Mouse (Mus musculus) myocyte (in vitro differentiated cells): ENCODE results near the gene Ppfibp1. TPM values are rescaled to one million over a fixed set of nuclear protein-coding genes. Genes with fewer than 3 reads are reported as not detected.

Experiments
- H3K27me3 ChIP-seq: one replicate; pipeline ENCODE4 v1.6.1; 2011; ENCODE audit not compliant: control insufficient read depth, insufficient read depth, insufficient read length
- H3K36me3 ChIP-seq: one replicate; pipeline ENCODE4 v1.6.1; 2011; ENCODE audit not compliant: control insufficient read depth, insufficient read depth
- H3K4me2 ChIP-seq: one replicate; pipeline ENCODE4 v1.6.1; 2011; ENCODE audit warnings: low read depth, control low read depth
- H3K4me3 ChIP-seq: one replicate; pipeline ENCODE4 v1.5.1; 2011; ENCODE audit warnings: mild to moderate bottlenecking, control low read depth, moderate library complexity
- H3K79me2 ChIP-seq: one replicate; pipeline ENCODE4 v1.6.1; 2011; ENCODE audit not compliant: control insufficient read depth, insufficient read depth
- H3ac ChIP-seq: one replicate; pipeline ENCODE4 v1.6.1; 2011; ENCODE audit not compliant: control insufficient read depth, insufficient read length
- CEBPB ChIP-seq: IDR thresholded peaks from 2 replicates; pipeline ENCODE4 v1.6.1; 2011; ENCODE audit warnings: mild to moderate bottlenecking, moderate library complexity; ENCODE audit not compliant: poor library complexity, insufficient read depth, severe bottlenecking
- E2F4 ChIP-seq: IDR thresholded peaks from one replicate; pipeline ENCODE4 v1.6.1; 2011; ENCODE audit warnings: mild to moderate bottlenecking, control low read depth, moderate library complexity; ENCODE audit not compliant: insufficient read depth
- MAX ChIP-seq: IDR thresholded peaks from one replicate; pipeline ENCODE4 v1.6.1; 2011; ENCODE audit warnings: low read depth, mild to moderate bottlenecking, control low read depth
- MYOD1 ChIP-seq, 3 experiments: IDR thresholded peaks; one replicate each; pipeline ENCODE4 v1.6.1; 2011; ENCODE audit warnings: control low read depth in 2 of 3, low read depth in 2 of 3, mild to moderate bottlenecking in 2 of 3, moderate library complexity in 1 of 3; ENCODE audit not compliant: insufficient read length in 2 of 3, control insufficient read depth in 1 of 3
- MYOG ChIP-seq, 3 experiments: IDR thresholded peaks; one replicate each; pipeline ENCODE4 v1.6.1; 2011; ENCODE audit warnings: control low read depth in 2 of 3, low read depth in 2 of 3, mild to moderate bottlenecking in 2 of 3; ENCODE audit not compliant: insufficient read length in 2 of 3, control insufficient read depth in 1 of 3, insufficient read depth in 1 of 3
- POLR2A ChIP-seq: IDR thresholded peaks from one replicate; pipeline ENCODE4 v1.6.1; 2011; ENCODE audit warnings: low read depth, mild to moderate bottlenecking, control low read depth, moderate library complexity; ENCODE audit not compliant: insufficient read length
- POLR2AphosphoS2 ChIP-seq: IDR thresholded peaks from one replicate; pipeline ENCODE4 v1.6.1; 2011; ENCODE audit warnings: low read depth, control low read depth; ENCODE audit not compliant: insufficient read length
- REST ChIP-seq: IDR thresholded peaks from one replicate; pipeline ENCODE4 v1.6.1; 2011; ENCODE audit warnings: mild to moderate bottlenecking, control low read depth, moderate library complexity; ENCODE audit not compliant: insufficient read depth, insufficient read length
- SRF ChIP-seq: IDR thresholded peaks from one replicate; pipeline ENCODE4 v1.6.1; 2011; ENCODE audit warnings: low read depth; ENCODE audit not compliant: control insufficient read depth, insufficient read length
- TCF12 ChIP-seq: IDR thresholded peaks from one replicate; pipeline ENCODE4 v1.6.1; 2011; ENCODE audit warnings: mild to moderate bottlenecking, control low read depth; ENCODE audit not compliant: poor library complexity, insufficient read depth, severe bottlenecking
- TCF3 ChIP-seq: IDR thresholded peaks from one replicate; pipeline ENCODE4 v1.6.1; 2011; ENCODE audit warnings: low read depth, control low read depth; ENCODE audit not compliant: insufficient read length
- USF1 ChIP-seq: IDR thresholded peaks from one replicate; pipeline ENCODE4 v1.6.1; 2011; ENCODE audit warnings: low read depth, mild to moderate bottlenecking, control low read depth, moderate library complexity
- polyA plus RNA-seq: library from polyadenylated mRNA; unstranded; fragments of >200 nt; fragmentation: generic; extraction: Trizol; gene quantifications from one replicate; pipeline ENCODE4 v1.2.1, GENCODE M21; 2012; ENCODE audit warnings: missing spikeins

The Ppfibp1 gene
- polyA plus RNA-seq, 1 experiment = 79.3 TPM

DNA sequence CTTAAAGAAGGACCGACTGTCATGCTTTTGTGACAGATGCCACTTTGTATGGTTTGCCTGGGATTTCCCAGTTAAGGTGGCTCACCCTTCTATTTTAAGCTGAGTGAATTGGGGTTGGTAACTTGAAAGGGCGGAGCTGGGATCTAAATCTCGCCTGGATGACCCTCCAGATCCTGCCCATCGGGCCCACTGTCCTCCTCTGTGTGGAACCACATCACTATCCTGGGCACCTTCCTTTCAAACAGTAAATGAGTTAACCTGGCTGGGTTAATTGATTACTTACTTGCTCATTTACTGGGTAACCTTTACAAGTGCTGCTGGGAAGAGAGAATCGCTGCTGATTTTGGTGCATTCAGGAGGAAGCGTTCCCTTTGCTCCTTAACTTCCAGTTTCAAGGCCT lies 30.1 kb downstream of the Ppfibp1 start:
- TF ChIP-seq CEBPB (no peak), MAX (no peak), REST (no peak), POLR2A (no peak), TCF12 (no peak), E2F4 (no peak), MYOD1 (IDR thresholded peaks at IDR 0.05; ENCODE audit: control insufficient read depth in 1 of 3, insufficient read length in 2 of 3, low read depth in 2 of 3) (no peak), SRF (no peak), POLR2AphosphoS2 (no peak), TCF3 (no peak), MYOG (IDR thresholded peaks at IDR 0.05; ENCODE audit: control insufficient read depth in 1 of 3, insufficient read depth in 1 of 3, insufficient read length in 2 of 3, low read depth in 2 of 3) (no peak), USF1 (no peak)
- no peaks in the 10 kb centered on the region for H3K36me3 ChIP-seq
- no peak overlapping the region for H3K4me2 ChIP-seq
- no peak overlapping the region for H3K4me3 ChIP-seq
- peaks cover 52% of the 10 kb centered on the region for H3K79me2 ChIP-seq
- no peaks in the 10 kb centered on the region for H3K27me3 ChIP-seq
- H3ac ChIP-seq = no peak overlapping the region

GRCm38 (mm10) chr6:146926415-146926980 lies 38.2 kb downstream of the Ppfibp1 start:
- H3K4me3 ChIP-seq = no peak overlapping the region
- H3K79me2 ChIP-seq = peaks cover 67% of the 10 kb centered on the region
- peaks cover 14% of the 10 kb centered on the region for H3K36me3 ChIP-seq
- H3K4me2 ChIP-seq = no peak overlapping the region
- H3K27me3 ChIP-seq = no peaks in the 10 kb centered on the region
- no peak overlapping the region for H3ac ChIP-seq
- TF ChIP-seq TCF3 = no peak
- no peak for TF ChIP-seq REST
- no peak for TF ChIP-seq TCF12
- TF ChIP-seq POLR2AphosphoS2 = no peak
- no peak for TF ChIP-seq CEBPB
- TF ChIP-seq E2F4 = no peak
- TF ChIP-seq USF1 = no peak
- TF ChIP-seq MYOG (IDR thresholded peaks at IDR 0.05; ENCODE audit: control insufficient read depth in 1 of 3, insufficient read depth in 1 of 3, insufficient read length in 2 of 3, low read depth in 2 of 3) = no peak
- TF ChIP-seq MAX = no peak
- TF ChIP-seq POLR2A = no peak
- no peak for TF ChIP-seq SRF
- no peak for TF ChIP-seq MYOD1 (IDR thresholded peaks at IDR 0.05; ENCODE audit: control insufficient read depth in 1 of 3, insufficient read length in 2 of 3, low read depth in 2 of 3)

- no peak overlapping the region for H3ac ChIP-seq
- TF ChIP-seq TCF12 (no peak), CEBPB (no peak), POLR2AphosphoS2 (no peak), TCF3 (no peak), POLR2A (no peak), USF1 (no peak), SRF (no peak), E2F4 (no peak), MAX (no peak), MYOD1 (IDR thresholded peaks at IDR 0.05; ENCODE audit: control insufficient read depth in 1 of 3, insufficient read length in 2 of 3, low read depth in 2 of 3) (no peak), MYOG (IDR thresholded peaks at IDR 0.05; ENCODE audit: control insufficient read depth in 1 of 3, insufficient read depth in 1 of 3, insufficient read length in 2 of 3, low read depth in 2 of 3) (no peak), REST (no peak)
- peaks cover 83% of the 10 kb centered on the region for H3K79me2 ChIP-seq
- H3K36me3 ChIP-seq = peaks cover 14% of the 10 kb centered on the region
- no peak overlapping the region for H3K4me2 ChIP-seq
- H3K27me3 ChIP-seq = no peaks in the 10 kb centered on the region
- no peak overlapping the region for H3K4me3 ChIP-seq
Observed at GRCm38 (mm10) chr6:146928108-146928507, 39.8 kb downstream of the Ppfibp1 start.

DNA sequence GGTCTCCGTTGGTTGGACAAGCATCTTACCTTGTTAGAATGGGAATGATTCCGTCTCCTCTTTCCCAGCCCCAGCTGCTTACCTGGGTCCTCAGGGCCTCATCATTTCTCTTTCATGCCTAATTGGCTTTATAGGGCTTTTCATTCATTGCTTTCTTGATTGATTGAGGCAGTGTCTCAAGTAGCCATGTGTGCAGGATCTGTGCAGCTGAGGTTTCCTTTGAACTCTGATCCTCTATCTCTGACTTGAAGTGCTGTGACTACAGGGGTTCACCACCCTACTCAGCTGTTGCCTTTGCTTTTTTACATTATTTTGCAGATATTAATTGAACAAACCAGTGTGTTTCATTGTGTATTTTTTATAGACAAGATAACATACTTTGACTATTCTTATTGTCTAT lies 40.7 kb downstream of the Ppfibp1 start:
- Histone ChIP-seq H3K79me2 (peaks cover 92% of the 10 kb centered on the region), H3K4me2 (no peak overlapping the region), H3K27me3 (no peaks in the 10 kb centered on the region), H3K4me3 (no peak overlapping the region), H3ac (no peak overlapping the region), H3K36me3 (peaks cover 14% of the 10 kb centered on the region)
- TF ChIP-seq USF1 = no peak
- no peak for TF ChIP-seq MYOG (IDR thresholded peaks at IDR 0.05; ENCODE audit: control insufficient read depth in 1 of 3, insufficient read depth in 1 of 3, insufficient read length in 2 of 3, low read depth in 2 of 3)
- TF ChIP-seq TCF12 = no peak
- no peak for TF ChIP-seq E2F4
- TF ChIP-seq MAX = no peak
- no peak for TF ChIP-seq MYOD1 (IDR thresholded peaks at IDR 0.05; ENCODE audit: control insufficient read depth in 1 of 3, insufficient read length in 2 of 3, low read depth in 2 of 3)
- TF ChIP-seq TCF3 = no peak
- no peak for TF ChIP-seq POLR2AphosphoS2
- TF ChIP-seq REST = no peak
- no peak for TF ChIP-seq POLR2A
- no peak for TF ChIP-seq SRF
- no peak for TF ChIP-seq CEBPB

- Histone ChIP-seq H3K4me3 (no peak overlapping the region), H3K4me2 (peak overlapping the region; percentile 8), H3K79me2 (peaks cover 100% of the 10 kb centered on the region), H3K27me3 (no peaks in the 10 kb centered on the region), H3K36me3 (no peaks in the 10 kb centered on the region), H3ac (no peak overlapping the region)
- TF ChIP-seq TCF3 = no peak
- no peak for TF ChIP-seq REST
- TF ChIP-seq MYOG (IDR thresholded peaks at IDR 0.05; ENCODE audit: control insufficient read depth in 1 of 3, insufficient read depth in 1 of 3, insufficient read length in 2 of 3, low read depth in 2 of 3) = no peak
- TF ChIP-seq POLR2A = no peak
- TF ChIP-seq E2F4 = no peak
- no peak for TF ChIP-seq SRF
- no peak for TF ChIP-seq TCF12
- TF ChIP-seq CEBPB = no peak
- TF ChIP-seq MAX = no peak
- no peak for TF ChIP-seq POLR2AphosphoS2
- no peak for TF ChIP-seq USF1
- no peak for TF ChIP-seq MYOD1 (IDR thresholded peaks at IDR 0.05; ENCODE audit: control insufficient read depth in 1 of 3, insufficient read length in 2 of 3, low read depth in 2 of 3)
Observed at GRCm38 (mm10) chr6:146933123-146933522, 44.8 kb downstream of the Ppfibp1 start.
